Mouse (Mus musculus): Measurements from ENCODE around the gene E2f4.

E2f4 gene

DNA sequence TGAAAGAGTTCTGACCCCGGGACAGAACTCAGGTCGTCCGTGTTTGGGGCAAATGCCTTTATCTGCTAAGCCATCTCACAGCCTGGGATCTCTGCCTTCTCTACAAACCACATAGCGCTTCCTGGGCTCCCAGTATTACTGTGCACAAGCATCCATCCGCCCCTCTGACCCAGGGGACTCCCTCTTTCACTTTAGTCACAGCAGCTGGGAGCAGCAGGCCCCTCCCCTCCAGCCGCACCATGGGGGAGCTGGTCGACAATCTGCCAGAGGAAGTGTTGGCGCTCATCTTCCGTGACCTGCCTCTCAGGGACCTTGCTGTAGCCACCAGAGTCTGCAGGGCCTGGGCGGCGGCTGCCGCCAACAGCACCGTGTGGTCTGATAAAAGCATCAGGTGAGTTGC is 30.7 kb upstream of the E2f4 start:
- in situ Hi-C loops (cut with MboI; ENCODE audit: low pct_unique_long_range_greater_than_20kb in 1 of 2, low sequenced_read_pairs in 2 of 2, unreplicated experiment in 1 of 2), result no loop called here

GRCm38 (mm10) chr8:105268342-105269074 is 29.0 kb upstream of the E2f4 start:
- in situ Hi-C loops (cut with MboI; ENCODE audit: low pct_unique_long_range_greater_than_20kb in 1 of 2, low sequenced_read_pairs in 2 of 2, unreplicated experiment in 1 of 2), result no loop called here

DNA sequence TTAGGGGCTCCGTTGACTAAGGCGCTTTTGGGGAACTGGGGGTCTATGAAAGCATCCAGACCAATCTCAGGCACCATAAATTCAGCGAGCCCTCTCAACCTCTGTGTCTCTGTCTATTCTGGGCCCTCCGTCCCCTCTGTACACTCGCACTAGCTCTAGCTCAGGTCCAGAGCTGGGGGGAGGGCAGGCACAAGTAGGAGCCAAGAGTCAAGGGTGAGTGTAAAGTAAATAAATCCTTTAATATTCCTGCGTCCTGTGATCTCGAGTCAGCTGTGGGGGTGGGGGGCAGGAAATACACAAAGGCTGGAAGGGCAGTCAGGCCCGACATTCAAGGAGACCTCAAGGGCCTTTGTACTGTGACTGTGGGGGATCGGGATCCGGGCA is 28.4 kb upstream of the E2f4 start:
- in situ Hi-C loops (cut with MboI; ENCODE audit: low pct_unique_long_range_greater_than_20kb in 1 of 2, low sequenced_read_pairs in 2 of 2, unreplicated experiment in 1 of 2), result no loop called here

- in situ Hi-C loops (cut with MboI; ENCODE audit: low pct_unique_long_range_greater_than_20kb in 1 of 2, low sequenced_read_pairs in 2 of 2, unreplicated experiment in 1 of 2), result no loop called here
Measured at GRCm38 (mm10) chr8:105269461-105269947, 28.0 kb upstream of the E2f4 start, which contains the start of gene Hsf4. Gene Hsf4 (plus strand): TSS chr8:105269801.

DNA sequence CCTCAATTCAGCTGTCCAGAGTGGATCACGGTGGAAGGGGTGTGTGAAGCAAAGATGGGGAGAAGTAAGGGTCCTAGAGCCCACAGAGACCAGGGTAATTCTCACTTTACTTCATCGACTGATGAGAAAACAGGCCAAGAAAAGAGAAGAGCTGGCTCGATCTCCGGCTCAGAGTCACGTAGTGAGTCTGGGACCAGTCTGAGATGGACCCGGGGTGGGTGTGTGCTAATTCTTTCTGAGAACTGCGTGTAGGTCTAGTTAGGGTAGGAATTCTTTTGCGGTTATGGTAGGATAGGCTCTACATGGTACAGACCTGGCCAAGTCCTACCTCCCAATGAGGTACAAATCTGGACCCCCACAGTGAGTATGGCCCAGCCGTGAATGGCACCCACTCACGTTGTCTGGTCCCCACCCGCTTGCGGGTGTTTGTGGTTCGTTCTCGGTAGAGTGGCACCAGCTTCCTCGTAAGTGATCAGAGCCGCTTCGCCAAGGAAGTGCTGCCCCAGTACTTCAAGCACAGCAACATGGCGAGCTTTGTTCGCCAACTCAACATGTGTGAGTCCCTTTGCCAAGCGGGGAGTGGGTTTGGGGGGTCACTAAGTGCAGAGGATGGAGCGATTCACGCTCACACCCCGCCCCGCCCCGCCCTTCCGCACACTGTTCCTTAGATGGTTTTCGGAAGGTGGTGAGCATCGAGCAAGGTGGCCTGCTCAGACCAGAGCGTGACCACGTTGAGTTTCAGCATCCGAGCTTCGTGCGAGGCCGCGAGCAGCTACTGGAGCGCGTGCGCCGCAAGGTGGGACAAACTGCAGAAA is 27.2 kb upstream of the E2f4 start:
- in situ Hi-C loops (cut with MboI; ENCODE audit: low pct_unique_long_range_greater_than_20kb in 1 of 2, low sequenced_read_pairs in 2 of 2, unreplicated experiment in 1 of 2), result no loop called here

DNA sequence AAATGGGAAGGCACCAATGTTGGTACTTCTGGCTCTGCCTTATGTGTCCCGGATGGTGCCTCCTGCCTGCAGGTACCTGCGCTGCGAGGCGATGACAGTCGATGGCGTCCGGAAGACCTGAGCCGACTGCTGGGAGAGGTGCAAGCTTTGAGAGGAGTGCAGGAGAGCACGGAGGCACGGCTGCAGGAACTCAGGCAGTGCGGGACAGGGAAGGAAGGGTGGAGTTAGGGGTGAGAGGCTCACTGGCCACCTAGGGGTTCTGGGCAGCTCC is 26.6 kb upstream of the E2f4 start:
- in situ Hi-C loops (cut with MboI; ENCODE audit: low pct_unique_long_range_greater_than_20kb in 1 of 2, low sequenced_read_pairs in 2 of 2, unreplicated experiment in 1 of 2), result no loop called here

DNA sequence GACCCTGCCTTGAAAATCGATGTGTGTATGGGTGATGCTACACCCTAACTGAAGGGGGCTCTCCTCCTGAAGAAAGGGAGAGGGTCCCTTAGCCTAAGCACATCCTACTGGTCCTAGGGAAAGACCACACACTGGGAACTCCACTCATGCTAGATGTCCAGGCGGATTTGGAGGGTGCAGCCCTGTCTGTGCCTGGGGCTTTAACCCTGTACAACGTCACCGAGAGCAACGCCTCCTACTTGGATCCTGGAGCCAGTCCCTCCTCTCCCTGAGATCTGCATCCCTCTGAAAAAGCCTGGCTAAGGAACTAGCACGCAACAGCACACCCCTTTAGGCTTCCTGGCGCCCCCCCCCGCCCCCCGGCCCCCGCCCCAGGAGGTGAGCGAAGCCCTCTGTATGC is 22.1 kb upstream of the E2f4 start:
- in situ Hi-C loops (cut with MboI; ENCODE audit: low pct_unique_long_range_greater_than_20kb in 1 of 2, low sequenced_read_pairs in 2 of 2, unreplicated experiment in 1 of 2), result no loop called here

DNA sequence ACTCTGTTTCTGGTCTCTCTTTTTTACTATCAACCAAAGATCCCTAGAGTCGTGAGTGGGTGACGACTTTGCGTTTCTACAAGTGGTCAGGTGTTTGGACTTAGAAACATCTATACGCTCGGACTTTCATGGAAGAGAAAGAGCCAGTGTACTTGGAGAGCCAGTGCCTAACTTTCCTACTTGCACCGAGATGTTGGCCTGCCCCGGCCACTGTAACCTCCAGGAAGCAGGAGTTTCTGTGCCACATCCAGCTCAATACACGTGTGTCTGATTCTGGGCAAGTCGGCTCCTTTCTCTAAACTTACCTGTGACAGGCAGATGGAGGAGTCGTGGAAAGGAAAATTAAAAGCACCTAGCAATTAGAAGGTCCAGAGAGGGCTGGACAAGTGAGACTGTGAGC is 21.6 kb upstream of the E2f4 start, which contains the start of gene Nol3:
TSS of gene Nol3 (plus strand) at position 301 of the 400 bp plus-strand sequence.
- in situ Hi-C loops (cut with MboI; ENCODE audit: low pct_unique_long_range_greater_than_20kb in 1 of 2, low sequenced_read_pairs in 2 of 2, unreplicated experiment in 1 of 2), result no loop called here

DNA sequence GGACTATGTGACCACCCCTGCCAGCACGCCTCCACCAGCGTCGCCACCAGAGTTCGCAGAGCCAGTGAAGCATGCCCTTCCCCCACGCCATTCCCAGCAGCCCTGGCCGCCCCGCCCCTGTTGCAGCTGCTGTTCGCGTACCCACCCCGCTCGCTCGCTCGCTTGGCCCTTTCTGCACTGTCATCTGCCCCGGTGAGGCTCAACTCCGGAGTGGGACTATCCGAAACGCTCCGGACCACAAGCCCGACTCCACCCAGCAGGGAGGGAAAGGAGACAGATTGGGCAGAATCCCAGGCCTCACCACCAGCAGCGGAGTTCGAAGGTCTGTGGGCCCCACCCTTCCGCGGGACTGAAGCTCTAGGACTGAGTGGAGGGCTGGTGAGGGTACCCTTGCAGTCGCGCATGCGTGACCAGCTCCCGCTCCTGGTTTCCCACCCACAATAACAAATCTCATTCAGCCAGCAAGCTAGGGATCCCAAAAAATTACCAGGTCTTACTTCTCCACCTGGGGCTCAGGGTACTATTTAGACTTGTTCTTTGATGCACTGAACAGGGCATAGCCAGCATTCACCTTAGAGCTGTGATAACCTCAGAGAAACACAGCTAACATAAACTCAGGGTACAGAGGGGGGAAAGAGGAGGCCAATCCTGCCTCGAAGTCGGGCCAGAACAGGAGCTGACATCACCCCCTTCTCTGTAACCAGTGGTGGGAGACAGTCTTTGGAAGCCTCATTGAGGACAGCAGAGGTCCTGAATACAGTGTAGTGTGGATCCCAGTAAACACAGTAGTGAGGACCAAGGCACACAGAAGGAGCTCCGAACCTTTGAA is 21.0 kb upstream of the E2f4 start:
- in situ Hi-C loops (cut with MboI; ENCODE audit: low pct_unique_long_range_greater_than_20kb in 1 of 2, low sequenced_read_pairs in 2 of 2, unreplicated experiment in 1 of 2), result no loop called here

DNA sequence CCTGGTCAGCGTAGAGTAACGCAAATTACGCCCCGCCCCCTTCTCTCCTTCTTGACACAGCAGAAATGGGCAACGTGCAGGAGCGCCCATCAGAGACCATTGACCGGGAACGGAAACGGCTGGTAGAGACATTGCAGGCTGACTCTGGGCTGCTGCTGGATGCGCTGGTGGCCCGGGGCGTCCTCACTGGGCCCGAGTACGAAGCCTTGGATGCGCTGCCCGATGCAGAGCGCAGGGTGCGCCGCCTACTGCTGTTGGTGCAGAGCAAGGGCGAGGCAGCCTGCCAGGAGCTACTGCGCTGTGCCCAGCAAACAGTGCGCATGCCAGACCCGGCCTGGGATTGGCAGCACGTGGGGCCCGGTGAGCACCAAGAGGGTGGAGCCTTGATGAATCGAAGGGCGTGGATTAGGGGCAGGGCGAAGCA is 18.5 kb upstream of the E2f4 start:
- in situ Hi-C loops (cut with MboI; ENCODE audit: low pct_unique_long_range_greater_than_20kb in 1 of 2, low sequenced_read_pairs in 2 of 2, unreplicated experiment in 1 of 2), result no loop called here

GRCm38 (mm10) chr8:105280567-105280966 is 16.9 kb upstream of the E2f4 start:
- in situ Hi-C loops (cut with MboI; ENCODE audit: low pct_unique_long_range_greater_than_20kb in 1 of 2, low sequenced_read_pairs in 2 of 2, unreplicated experiment in 1 of 2), result loop anchor here (10.0 kb wide), 3 partner anchors 146 to 216 kb away; partner anchors contain the start of gene Ces4a (in 1 of the 2)

GRCm38 (mm10) chr8:105281821-105282220 is 15.6 kb upstream of the E2f4 start:
- in situ Hi-C loops (cut with MboI; ENCODE audit: low pct_unique_long_range_greater_than_20kb in 1 of 2, low sequenced_read_pairs in 2 of 2, unreplicated experiment in 1 of 2), result loop anchor here (10.0 kb wide), 3 partner anchors 147 to 217 kb away; partner anchors contain the start of gene Ces4a (in 1 of the 2)

DNA sequence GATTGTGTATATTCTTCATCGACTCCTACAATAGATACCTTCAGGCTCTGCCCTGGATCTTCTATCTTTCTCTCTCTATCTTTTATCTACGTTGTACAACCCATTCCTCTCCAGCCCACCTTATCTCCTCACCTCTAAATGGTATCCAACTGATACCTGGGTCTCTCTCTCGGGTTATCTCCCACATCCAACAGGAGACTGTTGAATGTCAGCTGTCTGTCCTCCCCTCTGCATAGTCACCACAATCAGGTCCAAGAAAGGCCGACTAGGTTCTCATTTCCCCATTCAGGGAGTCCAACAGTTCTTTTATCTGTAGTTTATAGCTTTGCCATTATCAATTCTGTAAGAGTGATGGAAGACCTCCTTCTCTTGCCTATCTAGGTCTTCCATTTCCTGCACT is 15.2 kb upstream of the E2f4 start:
- in situ Hi-C loops (cut with MboI; ENCODE audit: low pct_unique_long_range_greater_than_20kb in 1 of 2, low sequenced_read_pairs in 2 of 2, unreplicated experiment in 1 of 2), result loop anchor here (10.0 kb wide), 3 partner anchors 147 to 217 kb away; partner anchors contain the start of gene Ces4a (in 1 of the 2)

DNA sequence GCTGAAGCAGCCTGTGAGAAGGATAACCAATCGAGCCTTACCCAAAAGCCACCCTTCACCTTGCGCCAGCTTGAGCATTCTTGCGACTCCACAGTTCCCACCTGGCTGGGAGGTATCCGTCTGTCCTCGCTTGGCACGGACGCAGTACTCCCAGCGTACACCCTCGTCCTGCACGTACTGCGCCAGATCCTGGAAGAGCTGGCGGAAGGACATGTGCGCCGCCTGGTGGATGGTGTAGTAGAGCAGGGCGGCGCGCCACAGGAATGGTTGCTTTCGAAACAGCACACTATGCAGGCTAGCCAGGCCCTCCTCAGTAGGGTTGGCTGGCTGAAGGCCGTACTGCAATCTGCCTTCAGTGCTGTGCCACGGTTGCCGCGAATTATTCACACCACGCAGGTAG is 14.4 kb upstream of the E2f4 start:
- in situ Hi-C loops (cut with MboI; ENCODE audit: low pct_unique_long_range_greater_than_20kb in 1 of 2, low sequenced_read_pairs in 2 of 2, unreplicated experiment in 1 of 2), result loop anchor here (10.0 kb wide), 3 partner anchors 148 to 218 kb away; partner anchors contain the start of gene Ces4a (in 1 of the 2)

DNA sequence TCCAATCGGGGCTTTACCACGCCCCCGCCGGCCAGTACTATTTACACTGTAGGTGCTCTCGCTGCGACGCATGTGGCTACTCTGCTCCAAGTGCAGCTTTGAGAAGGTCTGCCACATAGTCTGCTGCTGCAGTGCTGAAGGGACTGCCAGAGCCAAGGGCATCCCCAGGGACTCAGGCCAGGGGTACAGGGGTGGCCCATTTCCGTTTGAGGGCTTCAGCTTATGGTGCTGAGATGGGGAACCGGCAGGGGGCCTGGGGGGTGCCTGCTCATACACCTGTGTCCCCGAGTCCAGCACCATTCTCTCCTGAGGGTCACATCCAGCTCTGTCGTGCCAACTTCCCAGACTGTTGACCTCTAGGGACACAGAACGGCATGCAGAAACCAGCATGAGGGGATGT is 11.9 kb upstream of the E2f4 start:
- in situ Hi-C loops (cut with MboI; ENCODE audit: low pct_unique_long_range_greater_than_20kb in 1 of 2, low sequenced_read_pairs in 2 of 2, unreplicated experiment in 1 of 2), result loop anchor here (10.0 kb wide), 3 partner anchors 151 to 221 kb away; partner anchors contain the start of gene Ces4a (in 1 of the 2)

GRCm38 (mm10) chr8:105286907-105287306 is 10.6 kb upstream of the E2f4 start:
- in situ Hi-C loops (cut with MboI; ENCODE audit: low pct_unique_long_range_greater_than_20kb in 1 of 2, low sequenced_read_pairs in 2 of 2, unreplicated experiment in 1 of 2), result loop anchor here (10.0 kb wide), 3 partner anchors 152 to 222 kb away; partner anchors contain the start of gene Ces4a (in 1 of the 2)

DNA sequence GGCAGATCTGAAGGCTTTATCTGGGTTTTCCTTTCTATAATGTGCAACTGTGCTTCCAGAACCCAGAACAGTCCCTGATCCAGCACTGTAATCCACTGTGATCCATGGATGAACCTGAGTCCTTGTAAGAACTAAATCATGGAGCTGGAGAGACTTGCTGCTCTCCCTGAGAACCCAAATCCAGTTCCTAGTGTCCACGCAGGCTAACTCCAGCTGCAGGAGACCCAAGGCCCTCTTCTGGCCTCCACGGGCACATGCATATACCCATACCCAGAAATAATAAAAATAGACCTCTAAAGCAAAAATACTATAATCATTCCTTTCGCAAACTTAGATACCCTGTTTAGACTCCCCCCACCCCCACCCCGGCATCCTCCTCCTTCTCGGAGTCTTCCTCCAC is 9.2 kb upstream of the E2f4 start:
- in situ Hi-C loops (cut with MboI; ENCODE audit: low pct_unique_long_range_greater_than_20kb in 1 of 2, low sequenced_read_pairs in 2 of 2, unreplicated experiment in 1 of 2), result loop anchor here (10.0 kb wide), 3 partner anchors 153 to 223 kb away; partner anchors contain the start of gene Ces4a (in 1 of the 2)

GRCm38 (mm10) chr8:105288958-105289732 is 8.3 kb upstream of the E2f4 start:
- in situ Hi-C loops (cut with MboI; ENCODE audit: low pct_unique_long_range_greater_than_20kb in 1 of 2, low sequenced_read_pairs in 2 of 2, unreplicated experiment in 1 of 2), result loop anchor here (10.0 kb wide), 3 partner anchors 154 to 224 kb away; partner anchors contain the start of gene Ces4a (in 1 of the 2)
